Mouse (Mus musculus) stomach, postnatal 0 days (tissue): Measurements from ENCODE around the gene Msi2. TPM values are rescaled to one million over a fixed set of nuclear protein-coding genes. Genes with fewer than 3 reads are reported as not detected.

Source experiments
- ATAC-seq: fragments of 200-750 bp; cut with Nextera tagmentation; 2 replicates; pipeline ENCODE4 v1.8.0; 2017; ENCODE audit not compliant: low FRiP score, low TSS enrichment
- DNase-seq: peaks from one replicate; pipeline ENCODE4 v3.0.0-alpha.2; 2016; ENCODE audit warnings: low spot score
- H3K27ac ChIP-seq: fragments of 300-500 bp; sonication (generic); replicated peaks from 2 replicates; pipeline ENCODE4 v1.5.1; 2014; ENCODE audit warnings: mild to moderate bottlenecking, control low read depth
- H3K27me3 ChIP-seq: fragments of 300-500 bp; sonication (generic); 2 replicates; pipeline ENCODE4 v1.6.1; 2014; ENCODE audit warnings: low read length; ENCODE audit not compliant: control insufficient read depth, insufficient read depth
- H3K36me3 ChIP-seq: fragments of 300-500 bp; sonication (generic); 2 replicates; pipeline ENCODE4 v1.6.1; 2014; ENCODE audit warnings: low read length, mixed read lengths; ENCODE audit not compliant: control insufficient read depth, insufficient read depth
- H3K4me1 ChIP-seq: fragments of 300-500 bp; sonication (generic); replicated peaks from 2 replicates; pipeline ENCODE4 v1.6.1; 2014; ENCODE audit warnings: antibody characterized with exemption; ENCODE audit not compliant: control insufficient read depth, insufficient read depth
- H3K4me2 ChIP-seq: fragments of 300-500 bp; sonication (generic); replicated peaks from 2 replicates; pipeline ENCODE4 v1.6.1; 2014; ENCODE audit warnings: low read depth, mild to moderate bottlenecking, control low read depth, moderate library complexity
- H3K4me3 ChIP-seq: fragments of 300-500 bp; sonication (generic); 2 replicates; pipeline ENCODE4 v1.5.1; 2014; ENCODE audit warnings: low read depth, low read length, control low read depth
- H3K9ac ChIP-seq: fragments of 300-500 bp; sonication (generic); 2 replicates; pipeline ENCODE4 v1.6.1; 2014; ENCODE audit warnings: mild to moderate bottlenecking, low read length, control low read depth, mixed read lengths
- H3K9me3 ChIP-seq: fragments of 300-500 bp; sonication (generic); 2 replicates; pipeline ENCODE4 v1.6.1; 2016; ENCODE audit warnings: low read length; ENCODE audit not compliant: control insufficient read depth
- CTCF ChIP-seq: IDR thresholded peaks from 2 replicates; pipeline ENCODE4 v1.5.1; 2016; ENCODE audit warnings: antibody characterized with exemption, low read depth, mild to moderate bottlenecking, moderate library complexity
- EP300 ChIP-seq: optimal IDR thresholded peaks from 2 replicates; pipeline ENCODE3; 2016; ENCODE audit warnings: antibody characterized with exemption
- WGBS: fragments of 180-500 bp; shearing (Covaris S2); extraction: QIAGEN DNeasy Blood & Tissue Kit; methylation state at CpG from one replicate; pipeline ENCODE4 v1.1.7; 2014; 5-methylcytosine and 5-hydroxymethylcytosine counted together
- polyA plus RNA-seq: library from polyadenylated mRNA; unstranded; fragments of >200 nt; fragmentation: Nextera tagmentation; extraction: Ambion mirVana; gene quantifications from 2 replicates; pipeline ENCODE4 v1.2.1, GENCODE M21; 2015

The Msi2 gene
- polyA plus RNA-seq, 1 experiment from 2014 or later = 6.7 TPM

DNA sequence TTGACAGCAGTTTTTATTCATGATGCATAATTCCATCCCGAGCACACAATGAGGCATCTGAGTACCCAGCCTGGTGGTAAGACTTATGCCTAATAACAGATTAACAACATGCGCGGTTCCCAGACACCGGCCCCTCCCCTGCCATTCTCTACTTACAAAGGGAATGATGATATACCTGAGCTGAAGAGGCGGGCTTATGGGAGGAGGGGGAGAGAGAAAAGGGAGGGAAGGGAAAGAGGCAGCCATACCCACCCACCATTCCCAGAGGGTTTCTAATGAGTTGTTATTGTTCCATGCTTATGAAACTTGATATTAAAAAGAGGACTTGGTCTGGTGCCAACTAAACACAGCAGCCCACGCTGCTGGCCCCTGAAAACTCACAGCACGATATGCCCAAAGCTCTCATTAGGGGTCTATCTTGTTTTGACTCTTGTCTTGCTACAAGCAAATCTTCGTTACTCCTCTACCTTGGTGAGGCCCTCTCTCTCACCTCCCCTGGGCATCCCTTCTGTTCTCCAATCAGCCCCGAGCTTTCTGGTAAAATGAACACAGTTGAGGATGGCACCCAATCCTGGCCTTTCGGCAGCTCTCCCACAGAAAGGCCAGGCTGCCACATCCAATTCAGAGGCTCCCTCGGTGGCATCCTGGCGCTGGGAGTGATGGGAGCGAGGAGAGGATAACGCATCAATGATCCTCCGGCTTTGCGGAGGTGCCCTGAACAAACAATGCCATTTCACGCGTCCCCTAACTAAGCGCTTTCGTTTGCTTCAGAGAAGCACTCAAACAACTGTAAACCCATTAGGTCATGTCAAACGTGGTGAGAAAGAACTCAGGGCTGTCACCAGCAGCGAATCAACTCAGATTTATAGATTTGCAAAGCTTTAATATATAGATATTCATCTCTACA is 286.7 kb downstream of the Msi2 start:
- ATAC-seq (no peak), DNase-seq (no peak)
- H3K27ac ChIP-seq = no peak overlapping the region
- no peak overlapping the region for H3K9ac ChIP-seq
- no peaks in the 10 kb centered on the region for H3K27me3 ChIP-seq
- H3K36me3 ChIP-seq = no peaks in the 10 kb centered on the region
- no peaks in the 10 kb centered on the region for H3K4me1 ChIP-seq
- 68% methylated on average over 22 of the region's 22 CpGs for WGBS
- no peaks in the 10 kb centered on the region for H3K9me3 ChIP-seq
- no peak overlapping the region for H3K4me2 ChIP-seq
- no peak overlapping the region for H3K4me3 ChIP-seq
- TF ChIP-seq EP300 (no peak), CTCF (no peak)

DNA sequence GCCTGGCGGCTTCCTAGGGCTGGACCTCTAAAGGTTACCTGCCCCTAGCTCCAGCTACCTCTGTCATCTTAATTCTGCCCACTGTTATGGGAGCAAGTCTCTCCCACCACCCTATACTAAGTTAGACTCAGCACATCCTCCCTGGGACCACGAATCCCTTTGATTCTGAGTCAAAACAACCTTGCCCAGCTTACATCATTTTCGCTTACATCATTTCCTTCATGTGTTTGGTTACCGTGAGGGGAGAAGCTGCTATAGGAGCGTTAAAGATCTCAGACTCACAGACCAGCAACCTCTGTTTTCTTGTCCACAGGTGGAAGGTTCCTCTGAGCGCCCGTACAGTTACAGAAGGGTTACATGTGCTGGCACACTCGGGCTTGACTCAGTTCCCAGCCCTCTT is 288.0 kb downstream of the Msi2 start:
- H3K4me3 ChIP-seq = no peak overlapping the region
- no peak overlapping the region for H3K4me2 ChIP-seq
- WGBS = 89% methylated on average over 8 of the region's 8 CpGs

DNA sequence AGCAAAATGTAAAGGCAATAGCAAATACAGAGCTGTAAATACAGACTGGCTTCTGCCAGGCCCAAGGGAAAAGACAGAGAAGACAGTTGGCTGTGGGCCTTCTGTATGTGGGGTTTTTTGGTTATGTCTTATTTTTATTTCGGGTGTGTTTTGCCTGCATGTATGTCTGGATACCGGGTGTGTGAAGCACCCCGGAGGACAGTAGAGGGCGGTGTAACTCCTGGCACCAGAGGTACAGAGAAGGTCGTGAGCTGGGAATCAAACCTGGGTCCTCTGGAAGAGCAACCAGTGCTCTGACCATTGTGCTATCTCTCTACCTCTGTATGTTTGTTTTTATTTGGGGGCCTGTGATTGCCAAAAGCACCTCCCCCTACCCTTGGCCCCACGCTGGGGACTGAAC is 288.6 kb downstream of the Msi2 start:
- no peak overlapping the region for H3K4me2 ChIP-seq
- no peak overlapping the region for H3K4me3 ChIP-seq
- H3K9ac ChIP-seq = no peak overlapping the region
- H3K36me3 ChIP-seq = no peaks in the 10 kb centered on the region
- peaks cover 2% of the 10 kb centered on the region; the same call in 1 of the 2 replicates for H3K4me1 ChIP-seq
- ATAC-seq (no peak), DNase-seq (no peak)
- H3K27ac ChIP-seq = no peak overlapping the region
- no peaks in the 10 kb centered on the region for H3K9me3 ChIP-seq
- TF ChIP-seq CTCF = peak; percentile 46
- no peak for TF ChIP-seq EP300
- no peaks in the 10 kb centered on the region for H3K27me3 ChIP-seq
- 93% methylated on average over 6 of the region's 6 CpGs for WGBS

More for the DNA sequence above, 288.0 kb downstream of the Msi2 start:
- Histone ChIP-seq H3K27me3 (no peaks in the 10 kb centered on the region), H3K4me1 (0 out of 2 replicates have a peak, but pooled peaks cover 2% of the 10 kb centered on the region), H3K36me3 (no peaks in the 10 kb centered on the region), H3K9ac (no peak overlapping the region), H3K9me3 (no peaks in the 10 kb centered on the region), H3K27ac (no peak overlapping the region)
- no peak for DNase-seq
- no peak for TF ChIP-seq EP300
- no peak for TF ChIP-seq CTCF
- no peak for ATAC-seq

- TF ChIP-seq EP300 (no peak), CTCF (no peak)
- no peak overlapping the region for H3K9ac ChIP-seq
- H3K27me3 ChIP-seq = no peaks in the 10 kb centered on the region
- peak; percentile 84 for DNase-seq
- H3K4me2 ChIP-seq = 0 out of 2 replicates have a peak overlapping the region, but pooled peaks have one; percentile 25
- ATAC-seq = peak; percentile 81
- H3K4me1 ChIP-seq = peaks cover 2% of the 10 kb centered on the region
- H3K36me3 ChIP-seq = no peaks in the 10 kb centered on the region
- H3K27ac ChIP-seq = no peak overlapping the region
- 13% methylated on average over 9 of the region's 9 CpGs for WGBS
- no peaks in the 10 kb centered on the region for H3K9me3 ChIP-seq
- no peak overlapping the region for H3K4me3 ChIP-seq
Observed at GRCm38 (mm10) chr11:88425631-88426101, 292.6 kb downstream of the Msi2 start.

DNA sequence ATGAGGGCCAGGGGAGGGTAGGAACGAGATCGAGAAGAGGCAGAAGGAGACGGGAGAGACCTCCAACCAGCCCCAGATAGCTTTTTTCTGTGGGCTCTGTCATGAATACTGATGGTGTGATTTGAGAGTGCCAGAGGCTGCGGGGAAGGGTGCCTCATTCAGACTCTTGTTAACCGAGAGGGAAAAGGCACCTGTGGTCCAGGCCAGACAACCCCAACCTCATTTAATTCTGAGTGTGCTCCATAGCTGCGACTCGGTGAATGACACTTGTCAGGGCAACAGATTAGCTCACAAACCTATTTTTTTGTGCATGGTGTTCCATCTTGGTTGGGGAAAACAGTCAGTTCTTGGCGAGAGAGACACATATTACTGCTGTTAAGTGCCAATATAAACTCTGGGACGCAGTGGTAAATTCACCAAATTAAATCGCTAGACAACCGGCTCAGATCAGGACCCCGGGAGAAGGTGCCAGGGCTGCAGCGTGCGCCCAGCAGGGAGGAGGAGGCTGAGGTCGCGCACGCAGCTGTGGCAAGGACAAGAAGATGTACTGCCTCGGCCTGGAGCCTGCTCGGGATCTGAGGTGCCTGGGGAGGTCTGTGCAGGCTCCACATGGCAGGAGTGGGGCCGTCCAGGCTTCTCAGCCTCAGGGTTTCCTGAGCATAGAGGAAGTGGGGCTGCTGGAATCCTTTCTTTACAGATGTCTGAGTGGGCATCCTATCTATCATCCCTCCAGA is 294.1 kb downstream of the Msi2 start:
- WGBS = 70% methylated on average over 20 of the region's 20 CpGs
- no peak for ATAC-seq
- Histone ChIP-seq H3K9me3 (no peaks in the 10 kb centered on the region), H3K4me2 (no peak overlapping the region), H3K27ac (no peak overlapping the region), H3K4me3 (no peak overlapping the region), H3K36me3 (no peaks in the 10 kb centered on the region), H3K27me3 (no peaks in the 10 kb centered on the region), H3K4me1 (peaks cover 6% of the 10 kb centered on the region), H3K9ac (no peak overlapping the region)
- TF ChIP-seq EP300 (no peak), CTCF (no peak)
- no peak for DNase-seq
